Mouse (Mus musculus) brain, adult 2 months (tissue): ENCODE measurements around the gene Zbtb34.

Experiments used
- DNase-seq: peaks from one replicate; pipeline ENCODE4 v3.0.0; 2011; ENCODE audit warnings: low read depth, low spot score

Gene Zbtb34

GRCm38 (mm10) chr2:33402236-33402635, 28.9 kb downstream of the Zbtb34 start:
- DNase-seq = peak; percentile 84

GRCm38 (mm10) chr2:33401217-33401616, 29.9 kb downstream of the Zbtb34 start:
- peak; percentile 70 for DNase-seq

- no peak for DNase-seq
These were observed 30.6 kb downstream of the Zbtb34 start for GRCm38 (mm10) chr2:33400541-33400940.

DNA sequence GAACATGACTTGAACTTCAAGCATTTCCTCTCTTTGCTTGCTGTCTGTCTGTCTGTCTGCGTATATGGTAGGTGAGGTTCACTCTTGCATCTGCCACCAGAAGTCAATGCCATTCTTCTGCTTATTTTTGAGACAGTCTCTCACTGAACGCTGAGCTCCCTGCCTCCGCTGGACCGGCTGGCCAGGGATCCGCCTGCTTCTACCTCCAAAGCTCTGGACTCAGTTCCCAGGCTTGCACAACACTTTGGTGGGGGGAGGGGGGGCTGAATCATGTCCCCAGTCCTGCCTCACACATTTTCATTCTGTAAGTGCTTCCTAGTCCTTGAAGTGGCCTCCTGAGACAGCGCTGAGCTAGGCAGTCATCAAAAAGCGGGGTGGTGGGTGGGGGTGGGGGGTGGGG, 32.0 kb downstream of the Zbtb34 start:
- DNase-seq = no peak

GRCm38 (mm10) chr2:33397036-33397435, 34.1 kb downstream of the Zbtb34 start:
- no peak for DNase-seq

GRCm38 (mm10) chr2:33395053-33395452, 36.1 kb downstream of the Zbtb34 start:
- DNase-seq = no peak

DNA sequence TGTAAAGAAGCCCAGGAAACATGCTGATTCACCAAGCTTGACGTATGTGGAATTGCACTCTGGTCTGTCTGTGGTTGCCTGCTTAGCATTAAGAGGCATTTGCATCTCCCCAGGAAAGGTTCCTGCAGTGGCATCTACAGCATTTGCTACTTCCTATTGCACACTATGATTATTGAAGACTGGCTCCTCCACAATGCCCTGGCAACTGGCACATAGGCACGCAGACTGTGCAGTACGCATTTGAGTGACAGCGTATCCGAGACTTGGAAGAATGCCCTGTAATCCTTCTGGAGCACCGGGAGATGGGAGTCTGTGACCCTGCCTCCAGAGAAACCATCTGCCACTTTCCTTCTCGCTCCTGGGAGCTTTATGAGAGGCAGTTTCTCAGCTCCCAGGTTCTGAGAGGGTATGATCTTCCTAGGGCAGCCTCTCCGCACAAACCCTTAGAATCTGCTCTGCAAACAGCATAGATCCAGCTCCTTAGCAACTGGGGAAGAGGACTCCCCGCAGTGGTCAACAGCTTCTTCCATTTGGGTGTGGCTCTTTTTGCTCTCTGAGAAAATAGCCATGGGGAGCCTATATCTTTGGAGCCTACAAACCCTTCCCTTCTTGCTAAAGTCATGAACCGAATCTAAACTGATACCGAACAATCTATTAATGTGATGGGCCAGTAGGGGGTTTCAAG, 37.0 kb downstream of the Zbtb34 start:
- peak; percentile 93 for DNase-seq

DNA sequence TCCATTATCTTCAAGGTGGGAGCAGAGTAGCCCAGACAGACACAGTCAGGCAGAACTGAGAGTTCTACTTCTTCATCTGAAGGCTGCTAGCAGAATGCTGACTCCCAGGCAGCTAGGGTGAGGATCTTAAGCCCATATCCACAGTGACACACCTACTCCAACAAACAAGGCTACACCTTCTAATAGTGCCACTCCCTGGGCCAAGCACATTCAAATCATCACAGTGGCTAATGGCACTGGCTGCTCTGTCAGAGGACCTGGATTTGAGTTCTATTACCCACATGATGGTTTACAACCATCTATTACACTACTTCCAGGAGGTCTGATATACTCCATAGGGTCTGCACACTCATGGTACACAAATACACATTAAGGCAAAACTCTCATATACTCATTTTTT, 38.1 kb downstream of the Zbtb34 start:
- no peak for DNase-seq

DNA sequence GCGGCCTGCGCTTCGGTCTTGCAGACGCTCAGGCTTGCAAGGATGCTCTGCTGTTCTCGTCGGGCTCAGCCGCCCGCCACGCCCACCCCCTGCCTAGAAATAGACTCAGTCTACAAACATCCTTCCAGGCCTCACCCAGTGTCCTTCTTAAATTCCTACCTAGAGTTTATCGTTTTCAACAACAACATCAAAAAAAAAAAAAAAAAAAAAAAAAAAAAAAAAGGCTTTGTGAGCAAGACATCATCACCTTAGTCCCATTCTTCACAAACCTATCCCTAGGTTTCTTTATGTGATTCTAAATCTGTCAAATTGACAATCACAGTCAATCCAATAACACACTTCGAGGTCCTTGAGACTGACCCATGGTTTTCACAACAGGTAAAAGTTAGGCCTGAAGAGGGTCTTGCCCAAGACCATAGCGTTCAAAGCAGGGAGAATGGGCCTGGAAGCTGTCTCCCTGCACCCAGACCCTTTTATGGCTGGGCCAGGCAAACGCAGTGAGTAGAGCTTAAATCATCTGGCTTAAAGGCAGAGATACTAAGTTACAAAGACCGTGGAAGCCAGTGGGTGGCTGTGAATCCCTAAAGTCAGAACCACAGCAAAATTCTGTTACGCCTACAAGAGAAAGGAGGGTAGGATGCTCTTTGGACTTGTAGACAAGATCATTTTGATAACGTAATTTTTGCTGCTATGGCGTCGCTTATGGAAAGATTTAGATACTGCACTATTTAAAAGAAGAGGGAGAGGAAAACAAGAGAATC, 59.3 kb downstream of the Zbtb34 start:
- peak; percentile 58 for DNase-seq

DNA sequence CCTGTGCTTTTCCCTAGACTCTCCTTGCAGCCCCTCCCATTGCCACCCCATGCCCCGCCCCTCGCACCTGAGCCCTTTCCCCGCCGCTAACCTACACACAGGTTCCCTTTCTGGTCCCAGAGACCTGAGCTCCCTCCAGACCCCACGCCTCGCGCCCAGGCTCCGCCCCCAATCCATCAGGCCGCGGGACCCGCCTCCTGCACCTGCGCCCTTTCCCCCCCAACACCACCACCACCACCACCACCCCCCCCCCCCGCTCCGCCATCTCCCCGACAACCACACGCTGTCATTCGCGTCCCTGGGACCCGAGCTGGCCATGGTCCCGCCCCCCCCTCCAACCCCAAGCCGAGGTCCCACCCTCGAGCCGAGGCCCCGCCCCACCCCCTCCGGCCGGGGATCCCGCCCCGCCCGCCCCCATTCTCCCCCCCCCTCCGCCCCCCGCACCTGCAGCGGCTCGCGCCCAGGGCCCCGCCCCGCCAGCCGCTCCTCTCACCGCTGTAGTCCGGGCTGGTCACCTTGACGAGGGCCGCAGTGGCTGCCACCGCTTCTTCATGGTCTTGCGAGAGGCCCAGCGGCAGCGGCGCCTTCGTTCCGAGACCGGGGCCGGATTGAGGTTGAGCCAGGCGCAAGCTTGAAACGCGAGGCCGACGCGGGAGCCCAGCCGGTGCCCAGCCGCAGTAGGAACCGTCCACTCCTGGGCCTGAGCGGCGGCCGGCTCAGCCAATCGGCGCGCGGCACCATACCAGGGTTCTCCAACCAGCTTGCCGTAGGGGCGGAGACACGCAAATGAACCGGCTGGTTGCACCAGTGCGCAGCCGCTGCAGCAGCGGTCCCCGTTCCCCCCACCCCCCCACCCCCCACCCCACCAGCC, 60.1 kb downstream of the Zbtb34 start, which contains the start of gene Ralgps1:
Gene Ralgps1 (minus strand): TSS at position 710 of the 871 bp plus-strand sequence.
- DNase-seq = peak; percentile 99

DNA sequence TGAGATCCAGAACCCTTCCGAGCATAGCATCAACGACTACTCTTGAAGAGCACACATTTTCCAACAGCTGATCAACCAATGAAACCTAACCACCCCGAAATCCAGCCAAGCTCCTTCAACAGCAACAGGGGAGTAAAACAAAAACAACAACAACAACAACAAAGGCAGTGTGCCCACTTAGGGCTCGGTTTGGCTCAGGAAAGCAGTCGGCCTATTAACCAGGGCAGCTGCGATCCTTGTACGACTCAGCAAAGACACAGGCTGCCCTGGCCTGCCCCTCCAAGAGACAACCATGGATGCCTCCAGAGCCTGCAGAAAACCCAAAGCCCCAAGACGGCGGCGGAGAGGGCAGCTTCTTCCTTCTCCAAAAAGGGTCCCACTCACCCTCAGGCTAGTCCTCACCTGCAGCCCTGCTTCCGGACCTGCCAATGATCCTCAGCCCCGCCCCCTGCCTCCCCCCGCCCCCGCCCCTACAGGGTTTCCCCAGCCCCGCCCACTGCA, 60.8 kb downstream of the Zbtb34 start:
- DNase-seq = no peak

DNA sequence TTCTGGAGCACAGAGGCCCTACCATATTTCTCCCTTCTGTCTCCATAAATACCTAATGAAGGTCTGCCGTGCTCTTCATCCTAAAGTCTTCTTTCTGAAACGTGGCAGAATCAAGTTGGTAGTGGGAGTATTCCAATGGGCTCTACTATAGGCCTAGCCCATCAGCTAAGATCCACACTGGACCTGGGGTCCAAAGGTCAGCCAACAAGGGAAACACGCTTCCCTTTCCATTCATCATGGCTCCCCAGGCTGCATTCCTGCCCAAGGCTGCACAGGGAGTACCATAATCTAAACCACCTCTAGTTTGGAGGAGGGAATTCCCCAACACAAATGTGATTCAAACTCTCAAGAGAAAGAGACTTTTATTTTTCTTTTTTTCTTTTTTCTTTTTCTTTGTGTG, 61.7 kb downstream of the Zbtb34 start:
- DNase-seq = no peak

- peak; percentile 70 for DNase-seq
These were observed 62.6 kb downstream of the Zbtb34 start for GRCm38 (mm10) chr2:33368486-33368885.

DNA sequence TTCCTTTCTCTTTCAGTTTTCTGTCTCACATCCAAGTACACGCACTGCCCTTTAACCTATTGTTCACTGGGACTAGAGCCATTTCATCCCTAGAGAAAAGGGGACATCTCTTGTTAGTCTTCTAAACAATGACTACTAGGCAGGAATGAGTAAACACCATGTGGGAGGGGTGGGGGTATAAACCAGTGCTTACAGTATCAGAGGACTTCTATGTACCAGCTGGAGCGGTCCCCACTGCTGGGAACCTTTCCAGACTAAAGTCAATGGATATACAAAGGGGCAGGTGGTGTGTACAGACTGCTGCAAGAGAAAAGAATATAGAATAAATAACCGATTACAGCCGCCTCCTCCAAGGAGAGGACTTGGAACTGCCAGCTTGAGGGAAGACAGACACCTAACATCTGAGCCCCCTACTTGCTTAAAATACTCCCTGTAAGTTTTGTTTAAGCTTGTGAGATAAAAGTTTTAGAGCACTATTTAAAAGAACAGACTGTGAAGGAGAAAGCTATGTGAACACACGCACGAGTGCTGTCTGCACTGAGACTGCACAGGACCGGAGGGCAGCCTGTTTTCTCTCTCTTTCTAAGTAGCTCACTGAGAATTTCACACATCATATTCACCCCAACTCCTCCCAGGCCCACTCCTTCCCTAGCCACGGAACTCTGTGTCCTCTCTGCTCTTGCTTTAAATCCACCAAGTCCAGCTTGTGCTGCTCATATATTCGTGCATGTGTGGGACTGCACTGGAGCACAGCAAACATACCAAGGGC, 65.2 kb downstream of the Zbtb34 start:
- DNase-seq = peak; percentile 80

- DNase-seq = no peak
These were observed 66.5 kb downstream of the Zbtb34 start for GRCm38 (mm10) chr2:33364656-33365055.

GRCm38 (mm10) chr2:33363890-33364289, 67.2 kb downstream of the Zbtb34 start:
- DNase-seq = no peak

DNA sequence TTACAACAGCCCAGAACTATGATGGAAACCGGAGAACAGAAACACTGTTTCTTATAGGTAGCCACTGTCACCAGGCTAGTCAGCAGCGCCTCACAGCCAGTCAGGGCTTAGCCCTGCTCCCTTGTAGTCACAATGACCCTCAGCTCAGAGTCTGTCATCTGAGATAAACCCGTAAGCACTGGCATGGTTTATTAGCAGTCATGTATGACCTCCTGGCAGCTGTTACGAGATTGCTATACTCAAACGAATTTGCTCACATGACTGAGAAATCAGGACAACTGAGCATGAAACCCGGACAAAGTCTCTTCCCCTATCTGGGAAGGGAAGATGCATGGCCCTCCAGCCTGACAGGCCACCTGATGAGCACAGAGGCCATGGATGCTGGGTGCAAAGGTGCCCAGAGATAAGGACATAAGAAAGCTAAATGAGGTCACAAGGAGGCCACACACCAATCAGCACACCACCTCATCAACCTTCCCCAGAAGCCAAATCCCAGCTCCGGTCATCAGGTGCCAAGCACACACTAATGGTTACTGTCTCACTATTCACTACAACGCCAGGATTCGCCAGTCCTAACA, 69.9 kb downstream of the Zbtb34 start:
- no peak for DNase-seq

- DNase-seq = no peak
These were observed 70.6 kb downstream of the Zbtb34 start for GRCm38 (mm10) chr2:33360564-33360963.

DNA sequence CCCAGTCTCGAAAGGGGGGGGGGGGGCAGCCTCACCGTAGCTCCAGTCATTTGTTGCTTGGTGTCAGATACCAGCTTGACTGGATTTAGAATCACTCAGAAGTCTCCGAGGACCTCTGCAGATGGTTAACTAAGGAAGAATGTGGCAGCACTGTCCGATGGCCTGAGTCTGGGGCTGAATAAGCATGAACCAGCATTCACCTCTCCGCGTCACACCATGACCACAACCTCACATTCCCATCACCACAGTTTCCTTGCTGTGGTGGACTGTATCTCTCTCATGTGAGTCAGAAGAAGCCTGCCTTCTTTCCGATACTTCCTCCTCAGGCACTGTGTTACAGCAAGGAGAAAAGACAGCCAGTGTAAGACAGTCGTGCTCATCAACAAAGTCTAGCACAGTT, 71.9 kb downstream of the Zbtb34 start:
- no peak for DNase-seq

GRCm38 (mm10) chr2:33357250-33357838, 73.8 kb downstream of the Zbtb34 start:
- DNase-seq = peak; percentile 69
